ENCODE assay signal across 22 mouse cellular contexts in the genomic region with DNA sequence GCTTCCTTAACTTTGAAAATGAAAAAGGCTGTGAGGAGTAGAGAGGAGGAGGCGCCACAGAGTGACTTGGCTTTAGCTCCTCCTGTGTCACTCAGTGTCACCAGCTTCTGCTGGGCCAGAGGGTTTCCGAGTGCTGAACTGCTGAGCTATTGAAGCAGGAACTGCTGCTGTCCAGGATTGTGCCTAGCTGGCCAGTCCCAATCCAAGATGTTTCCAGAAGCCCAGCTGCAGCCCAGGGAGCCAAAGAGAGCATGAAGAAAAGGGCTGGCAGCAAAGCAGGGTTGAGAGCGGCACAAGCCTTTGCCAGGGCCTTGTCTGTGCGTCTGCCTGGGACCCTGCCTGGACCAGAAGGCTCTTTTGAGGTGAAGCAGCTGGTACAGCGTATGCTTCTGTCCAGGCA. TPM values are rescaled to one million over a fixed set of nuclear protein-coding genes. Genes with fewer than 3 reads are reported as not detected.
DNase-seq lines count a peak whose midpoint lies in the region; ATAC-seq lines count a peak whose summit lies in the region.
"Had no signal": no experiment of that assay in that cellular context is flagged by ENCODE, and none has a peak within 500 bp of the region (broad histone marks: within the 10 kb centered on the region; RNA-seq: fewer than 3 reads in every experiment).

No protein-coding gene starts in this region.

- ATAC-seq in frontal cortex, adult (ENCODE audit: low TSS enrichment) = peak; percentile 50
- ATAC-seq: CD4-positive, CD25-positive, alpha-beta regulatory T cell, adult 4 months; forebrain, embryonic 15.5 days; intestine, embryonic 15.5 days; midbrain, embryonic 16.5 days had no signal

- DNase-seq in frontal cortex, postnatal 14 days (ENCODE audit: low spot score in 2 of 2) = no peak
- peak; percentile 34 for DNase-seq in layer of hippocampus, adult 9-11 months
- DNase-seq in layer of hippocampus, adult 9-10 months (ENCODE audit: low spot score) = no peak
- peak; percentile 56 to 69 for DNase-seq in right cerebral cortex, postnatal 10 days (ENCODE audit: low spot score in 2 of 2)
- no peak for DNase-seq in right cerebral cortex, postnatal 4 days
- DNase-seq in layer of hippocampus, postnatal 14 days (ENCODE audit: low spot score in 2 of 2) = peak; percentile 19 to 61
- DNase-seq: adrenal gland, postnatal 14 days; cerebellum, adult 8-10 months; cerebellum, postnatal 36 days; embryo, embryonic 11 days; gastrocnemius, postnatal 25 days; heart, adult 18-20 months; heart, postnatal 10 days; kidney, adult 9 months; kidney, postnatal 14 days; spleen, adult 18-20 months; thymus, adult 18-20 months had no signal

RNA-seq across cellular contexts. Expression of a gene that starts 26.2 kb away (rescaled TPM):
- total RNA-seq in layer of hippocampus, postnatal 14 days (2021) = under 1 TPM in 1 of 2 experiments, not detected in 1; 0.51 TPM
- total RNA-seq: gastrocnemius, postnatal 25 days; heart, adult 18-20 months had no signal

RNA-seq across cellular contexts. Expression of a gene that starts 33.8 kb away (rescaled TPM):
- total RNA-seq in layer of hippocampus, postnatal 14 days (2021) = 100 to 1,000 TPM; 121 TPM

RNA-seq across cellular contexts. Expression of a gene that starts 47.6 kb away (rescaled TPM):
- total RNA-seq in layer of hippocampus, postnatal 14 days (2021) = 10 to 100 TPM; 51.2 to 58.9 TPM

RNA-seq across cellular contexts. Expression of a gene that starts 50.0 kb away (rescaled TPM):
- 10 to 100 TPM; 84.2 to 85.2 TPM for total RNA-seq in layer of hippocampus, postnatal 14 days (2021)

Comparison
In these comparisons a context has a peak if more than half of its experiments do, and no peak if none do; other contexts are left out.
1. DNase-seq: peak in layer of hippocampus, adult 9-11 months (single experiment), right cerebral cortex, postnatal 10 days (2 of 2) and layer of hippocampus, postnatal 14 days (2 of 2); none in frontal cortex, postnatal 14 days (0 of 2), layer of hippocampus, adult 9-10 months (single experiment) and right cerebral cortex, postnatal 4 days (single experiment).